16 mouse cellular contexts compared by ENCODE assay signal in genomic region chr5:120408933-120409332, GRCm38 (mm10). TPM values are rescaled to one million over a fixed set of nuclear protein-coding genes. Genes with fewer than 3 reads are reported as not detected.
DNase-seq lines count a peak whose midpoint lies in the region; ATAC-seq and TF ChIP-seq lines count a peak whose summit lies in the region.
"Had no signal": no experiment of that assay in that cellular context is flagged by ENCODE, and none has a peak within 500 bp of the region (broad histone marks: within the 10 kb centered on the region; RNA-seq: fewer than 3 reads in every experiment).

No protein-coding gene starts in this region.

- peak overlapping the region; percentile 61; the same call in 1 of the 2 replicates for H3K4me2 ChIP-seq in forebrain, embryonic 11.5 days (ENCODE audit: low read depth, low read length, severe bottlenecking)
- peak overlapping the region; percentile 57 for H3K4me2 ChIP-seq in hindbrain, embryonic 13.5 days
- H3K4me2 ChIP-seq in midbrain, embryonic 15.5 days: peak overlapping the region; percentile 58
- no peak overlapping the region for H3K4me2 ChIP-seq in heart, embryonic 11.5 days
- H3K4me2 ChIP-seq: stomach, embryonic 15.5 days had no signal

- peaks cover 20% of the 10 kb centered on the region for H3K4me1 ChIP-seq in E14TG2a.4 (replicated peaks; ENCODE audit: low read depth, low read length)
- H3K4me1 ChIP-seq in forebrain, embryonic 11.5 days (replicated peaks; ENCODE audit: control insufficient read depth, insufficient read depth, low read length): peaks cover 9% of the 10 kb centered on the region; the same call in 1 of the 2 replicates
- H3K4me1 ChIP-seq in hindbrain, embryonic 13.5 days (replicated peaks): peaks cover 24% of the 10 kb centered on the region
- H3K4me1 ChIP-seq in midbrain, embryonic 15.5 days: peaks cover 25% of the 10 kb centered on the region
- no peaks in the 10 kb centered on the region for H3K4me1 ChIP-seq in heart, embryonic 11.5 days (ENCODE audit: control insufficient read depth, insufficient read depth, low read length)
- H3K4me1 ChIP-seq: stomach, embryonic 15.5 days had no signal

- H3K9me3 ChIP-seq in E14TG2a.4 (ENCODE audit: low read length): peaks cover 7% of the 10 kb centered on the region
- no peaks in the 10 kb centered on the region for H3K9me3 ChIP-seq in forebrain, embryonic 11.5 days (ENCODE audit: control insufficient read depth, low read length)
- peaks cover 6% of the 10 kb centered on the region; the same call in 1 of the 2 replicates for H3K9me3 ChIP-seq in hindbrain, embryonic 13.5 days
- no peaks in the 10 kb centered on the region for H3K9me3 ChIP-seq in midbrain, embryonic 15.5 days
- 0 out of 2 replicates have a peak, but pooled peaks cover 2% of the 10 kb centered on the region for H3K9me3 ChIP-seq in heart, embryonic 11.5 days (replicated peaks; ENCODE audit: control insufficient read depth, low read length)
- H3K9me3 ChIP-seq: heart, embryonic 15.5 days; stomach, embryonic 15.5 days had no signal

- TF ChIP-seq CTCF in E14TG2a.4 (conservative IDR thresholded peaks at IDR 0.05; ENCODE audit: low read length): no peak

- peak overlapping the region; percentile 60; the same call in 1 of the 2 replicates for H3K4me3 ChIP-seq in E14TG2a.4 (replicated peaks; ENCODE audit: low read length)
- H3K4me3 ChIP-seq in forebrain, embryonic 11.5 days (ENCODE audit: low read depth, low read length): peak overlapping the region; percentile 19; the same call in 1 of the 2 replicates
- peak overlapping the region; percentile 33 for H3K4me3 ChIP-seq in hindbrain, embryonic 13.5 days
- H3K4me3 ChIP-seq in midbrain, embryonic 15.5 days: peak overlapping the region; percentile 33
- no peak overlapping the region for H3K4me3 ChIP-seq in heart, embryonic 11.5 days (ENCODE audit: low read depth, low read length)
- H3K4me3 ChIP-seq: heart, embryonic 15.5 days; stomach, embryonic 15.5 days had no signal

- H3K27me3 ChIP-seq in E14TG2a.4 (ENCODE audit: insufficient read depth, low read length): peaks cover 71% of the 10 kb centered on the region
- peaks cover 4% of the 10 kb centered on the region; the same call in 1 of the 2 replicates for H3K27me3 ChIP-seq in forebrain, embryonic 11.5 days (ENCODE audit: control insufficient read depth, insufficient read depth, low read length)
- H3K27me3 ChIP-seq in hindbrain, embryonic 13.5 days: peaks cover 42% of the 10 kb centered on the region
- peaks cover 7% of the 10 kb centered on the region; the same call in 1 of the 2 replicates for H3K27me3 ChIP-seq in midbrain, embryonic 15.5 days (replicated peaks)
- peaks cover 36% of the 10 kb centered on the region for H3K27me3 ChIP-seq in heart, embryonic 11.5 days (ENCODE audit: control insufficient read depth, insufficient read depth, low read length)

- H3K9ac ChIP-seq in forebrain, embryonic 11.5 days (ENCODE audit: low read length): no peak overlapping the region
- peak overlapping the region; percentile 72 for H3K9ac ChIP-seq in hindbrain, embryonic 13.5 days
- H3K9ac ChIP-seq in midbrain, embryonic 15.5 days: peak overlapping the region; percentile 35; the same call in 1 of the 2 replicates
- no peak overlapping the region for H3K9ac ChIP-seq in heart, embryonic 11.5 days (ENCODE audit: low read depth, low read length)
- H3K9ac ChIP-seq: heart, embryonic 15.5 days; liver, embryonic 14.5 days; stomach, embryonic 15.5 days had no signal

- DNase-seq in forebrain, embryonic 11.5 days (ENCODE audit: low spot score): no peak
- no peak for DNase-seq in gastrocnemius, adult 18-20 months (ENCODE audit: low spot score)
- DNase-seq in adrenal gland, adult 18-20 months (ENCODE audit: low spot score in 2 of 2): no peak
- DNase-seq: adrenal gland, postnatal 14 days; B cell, adult 2 months; lung, postnatal 36 days had no signal

- H3K27ac ChIP-seq in forebrain, embryonic 11.5 days (ENCODE audit: low read depth, low read length): no peak overlapping the region
- H3K27ac ChIP-seq in hindbrain, embryonic 13.5 days: peak overlapping the region; percentile 98
- peak overlapping the region; percentile 94 for H3K27ac ChIP-seq in midbrain, embryonic 15.5 days
- H3K27ac ChIP-seq in heart, embryonic 11.5 days (ENCODE audit: low read depth, low read length): no peak overlapping the region
- H3K27ac ChIP-seq: heart, embryonic 15.5 days; liver, embryonic 14.5 days; stomach, embryonic 15.5 days had no signal

- H3K36me3 ChIP-seq in E14TG2a.4 (ENCODE audit: insufficient read depth, low read length): no peaks in the 10 kb centered on the region
- no peaks in the 10 kb centered on the region for H3K36me3 ChIP-seq in forebrain, embryonic 11.5 days (ENCODE audit: control insufficient read depth, insufficient read depth, low read length)
- H3K36me3 ChIP-seq in hindbrain, embryonic 13.5 days: no peaks in the 10 kb centered on the region
- H3K36me3 ChIP-seq in midbrain, embryonic 15.5 days (replicated peaks): no peaks in the 10 kb centered on the region
- H3K36me3 ChIP-seq in heart, embryonic 11.5 days (ENCODE audit: control insufficient read depth, insufficient read depth, low read length): no peaks in the 10 kb centered on the region
- H3K36me3 ChIP-seq: heart, embryonic 15.5 days; stomach, embryonic 15.5 days had no signal

- WGBS in forebrain, embryonic 11.5 days: 78% methylated on average over 14 of the region's 14 CpGs
- 47% methylated on average over 14 of the region's 14 CpGs for WGBS in hindbrain, embryonic 13.5 days
- WGBS in midbrain, embryonic 15.5 days: 53% methylated on average over 14 of the region's 14 CpGs
- WGBS in heart, embryonic 11.5 days (ENCODE audit: insufficient replicate concordance): 65% methylated on average over 14 of the region's 14 CpGs

- peak; percentile 53 for ATAC-seq in forebrain, embryonic 11.5 days (replicated peaks; ENCODE audit: low FRiP score)
- ATAC-seq in hindbrain, embryonic 13.5 days (ENCODE audit: low FRiP score): peak; percentile 78
- peak; percentile 73 for ATAC-seq in midbrain, embryonic 15.5 days (replicated peaks)
- no peak for ATAC-seq in heart, embryonic 11.5 days (replicated peaks; ENCODE audit: insufficient number of reproducible peaks, low FRiP score, low TSS enrichment)

RNA-seq across cellular contexts. Expression of gene Lhx5, which starts 22.6 kb away (rescaled TPM):
- polyA plus RNA-seq in forebrain, embryonic 11.5 days (2014; fragmentation: Nextera tagmentation; extraction: Ambion mirVana): 22.7 and 25.2 TPM in 2 replicates
- polyA plus RNA-seq in hindbrain, embryonic 13.5 days (2015; fragmentation: Nextera tagmentation; extraction: Ambion mirVana): 48.9 and 50.7 TPM in 2 replicates
- polyA plus RNA-seq in midbrain, embryonic 15.5 days (2015; fragmentation: Nextera tagmentation; extraction: Ambion mirVana): 36.8 and 41.5 TPM in 2 replicates
- 0.11 TPM in 1 of 2 replicates, not detected in the other for polyA plus RNA-seq in heart, embryonic 11.5 days (2014; fragmentation: Nextera tagmentation; extraction: Ambion mirVana)
- not detected for total RNA-seq in gastrocnemius, adult 18-20 months (2021)
- not detected for total RNA-seq in adrenal gland, adult 18-20 months (2021)
- total RNA-seq: adrenal gland, postnatal 14 days; gastrocnemius, postnatal 4 days had no signal
- polyA plus RNA-seq: heart, embryonic 15.5 days; intestine, embryonic 14.5 days; kidney, embryonic 16.5 days; liver, embryonic 14.5 days had no signal

Comparison
In these comparisons a context has a peak if more than half of its experiments do, and no peak if none do; other contexts are left out.
1. H3K27ac ChIP-seq: peak in hindbrain, embryonic 13.5 days (single experiment) and midbrain, embryonic 15.5 days (single experiment); none in forebrain, embryonic 11.5 days (single experiment) and heart, embryonic 11.5 days (single experiment).
2. H3K9ac ChIP-seq: peak in hindbrain, embryonic 13.5 days (single experiment) and midbrain, embryonic 15.5 days (single experiment); none in forebrain, embryonic 11.5 days (single experiment) and heart, embryonic 11.5 days (single experiment).
3. RNA of gene Lhx5, which starts 22.6 kb away (polyA plus RNA-seq): 48.9 to 50.7 TPM in hindbrain, embryonic 13.5 days, 36.8 to 41.5 TPM in midbrain, embryonic 15.5 days and 22.7 to 25.2 TPM in forebrain, embryonic 11.5 days; 0.11 TPM in heart, embryonic 11.5 days; every median in the first group is over 10 times any median in the second.